Mouse (Mus musculus) small intestine, adult 2 months (tissue): ENCODE results near the gene Gm29797.

Source experiments
- CTCF ChIP-seq: fragments of 200-500 bp; IDR thresholded peaks from 2 replicates; pipeline ENCODE4 v1.5.1; 2012; ENCODE audit warnings: low read depth, mild to moderate bottlenecking, control low read depth, inconsistent platforms, low read length, moderate library complexity, mixed read lengths; ENCODE audit not compliant: insufficient replicate concordance, insufficient read length; ENCODE audit errors: extremely low read depth
- POLR2A ChIP-seq: fragments of 200-500 bp; IDR thresholded peaks from 2 replicates; pipeline ENCODE4 v1.6.1; 2012; ENCODE audit warnings: low read depth, mild to moderate bottlenecking, control low read depth, inconsistent platforms, low read length, moderate library complexity

DNA sequence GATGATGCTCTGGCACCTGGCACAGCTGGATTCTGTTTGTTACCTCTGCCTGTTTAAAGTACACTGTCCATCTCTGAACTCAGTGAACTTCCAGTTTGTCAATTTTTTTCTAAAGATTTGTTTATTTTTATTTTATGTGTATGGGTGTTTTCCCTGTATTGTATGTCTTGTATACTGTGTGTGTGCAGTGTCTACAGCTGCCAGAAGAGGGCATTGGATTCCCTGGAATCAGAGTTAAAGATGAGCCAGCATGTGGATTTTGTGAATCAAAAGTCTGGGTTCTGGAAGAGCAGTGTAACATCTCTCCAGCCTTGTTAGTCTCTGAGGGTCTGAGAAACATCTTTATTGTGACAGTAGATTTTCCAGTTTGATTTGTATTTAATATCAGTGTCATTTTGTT, 33.4 kb upstream of the Gm29797 start:
- TF ChIP-seq CTCF = no peak
- TF ChIP-seq POLR2A = no peak
